Mouse (Mus musculus) forebrain, embryonic 10.5 days (tissue): ENCODE data around the gene Zfp865. TPM values are rescaled to one million over a fixed set of nuclear protein-coding genes. Genes with fewer than 3 reads are reported as not detected.
A peak's percentile ranks its signal among the peaks of the same experiment; 100 is the strongest.

Experiments used
- DNase-seq: peaks from one replicate; pipeline ENCODE4 v3.0.0-alpha.2; 2017; ENCODE audit warnings: low spot score; ENCODE audit errors: extremely low spot score
- H3K27ac ChIP-seq: fragments of 300-500 bp; sonication (generic); 2 replicates; pipeline ENCODE4 v1.5.1; 2016; ENCODE audit warnings: mild to moderate bottlenecking
- H3K27me3 ChIP-seq: fragments of 300-500 bp; sonication (generic); 2 replicates; pipeline ENCODE4 v1.6.1; 2016; ENCODE audit warnings: mild to moderate bottlenecking; ENCODE audit not compliant: poor library complexity, severe bottlenecking
- H3K36me3 ChIP-seq: fragments of 300-500 bp; sonication (generic); replicated peaks from 2 replicates; pipeline ENCODE4 v1.6.1; 2016; ENCODE audit warnings: mild to moderate bottlenecking, moderate library complexity
- H3K4me1 ChIP-seq: fragments of 300-500 bp; sonication (generic); 2 replicates; pipeline ENCODE4 v1.6.1; 2016
- H3K4me3 ChIP-seq: fragments of 300-500 bp; sonication (generic); 2 replicates; pipeline ENCODE4 v1.5.1; 2016; ENCODE audit warnings: mild to moderate bottlenecking, moderate library complexity
- H3K9me3 ChIP-seq: fragments of 300-500 bp; sonication (generic); 2 replicates; pipeline ENCODE4 v1.6.1; 2016; ENCODE audit warnings: mild to moderate bottlenecking, moderate library complexity
- WGBS: fragments of 180-500 bp; shearing (Covaris S2); methylation state at CpG from one replicate; pipeline ENCODE4 v1.1.7; 2016; 5-methylcytosine and 5-hydroxymethylcytosine counted together
- polyA plus RNA-seq: library from polyadenylated mRNA; unstranded; fragments of >200 nt; fragmentation: Nextera tagmentation; extraction: Ambion mirVana; gene quantifications from 2 replicates; pipeline ENCODE4 v1.2.1, GENCODE M21; 2016

The Zfp865 gene
- 5.1 and 5.7 TPM in 2 replicates for polyA plus RNA-seq

DNA sequence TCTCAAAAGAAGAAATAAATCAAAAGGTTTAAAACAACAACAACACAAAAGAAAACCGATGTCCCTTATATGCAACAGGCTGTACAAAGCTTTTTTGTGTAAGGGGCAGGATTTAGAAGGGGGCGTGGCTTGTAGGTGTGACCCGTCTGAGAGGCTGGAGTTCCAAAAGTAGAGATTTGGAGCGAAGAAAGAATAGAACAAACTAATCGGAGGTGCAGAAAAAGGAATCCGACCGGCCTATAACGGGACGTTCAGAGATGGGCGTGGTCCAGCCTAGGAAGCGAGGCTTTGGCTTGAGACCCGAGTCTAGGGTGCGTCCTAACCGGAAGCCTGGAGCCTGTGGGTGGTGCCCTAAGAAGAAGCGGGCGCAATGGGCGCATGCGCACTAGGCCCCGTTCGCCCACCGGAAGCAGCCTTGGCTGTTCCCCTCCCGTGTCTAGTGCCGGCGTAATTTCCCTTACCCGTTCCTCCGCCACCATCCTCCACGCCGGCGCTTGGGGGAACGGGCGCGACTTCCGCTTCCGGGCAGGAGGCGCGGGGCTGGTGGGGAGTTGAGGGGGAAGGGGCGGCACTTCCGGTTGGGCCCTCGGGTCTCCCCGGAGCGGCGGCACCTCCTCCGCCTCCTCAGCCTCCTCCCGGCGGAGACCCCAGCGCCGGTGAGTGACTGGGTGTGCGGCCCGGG is at the start of gene Zfp865, which contains the start of gene Ccdc106:
Gene Zfp865, plus strand, starts transcription at position 377 of the 682 bp plus-strand sequence.
Gene Ccdc106, plus strand, starts transcription at position 554 of the 682 bp plus-strand sequence.
- H3K9me3 ChIP-seq, result peaks cover 16% of the 10 kb centered on the region; the same call in 1 of the 2 replicates
- H3K4me3 ChIP-seq, result peak within 1 kb of the TSS; percentile 94
- whole genome bisulfite sequencing, result under 1% methylated on average over 47 of the region's 49 CpGs

DNA sequence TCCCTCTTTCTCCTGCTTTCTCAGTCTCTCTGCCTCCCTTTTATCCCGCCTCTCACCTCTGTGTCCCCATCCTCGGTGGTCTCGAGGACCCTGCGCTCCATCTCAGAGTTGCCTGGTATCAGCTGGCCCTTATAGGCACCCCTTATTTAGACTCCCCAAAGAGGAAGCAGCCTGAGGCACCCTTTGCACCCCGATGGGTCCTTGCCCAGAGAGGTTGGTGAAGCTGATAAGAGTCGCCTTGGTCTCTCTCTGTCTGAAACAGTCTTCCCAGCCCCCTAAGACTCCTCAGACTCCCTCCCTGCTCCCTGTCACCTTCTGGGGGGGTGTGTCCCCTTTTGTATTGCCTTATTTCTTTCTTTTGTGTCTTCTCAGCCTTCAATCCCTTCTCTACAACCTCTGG is 49.1 kb upstream of the Zfp865 start, which contains the start of gene Sbk3:
Gene Sbk3, minus strand, starts transcription at position 101 of the 400 bp plus-strand sequence.
- Histone ChIP-seq H3K9me3 (no peaks in the 10 kb centered on the region), H3K36me3 (no peaks in the 10 kb centered on the region), H3K4me3 (no peak within 1 kb of the TSS), H3K4me1 (peaks cover 17% of the 10 kb centered on the region), H3K27ac (0 out of 2 replicates have a peak within 1 kb of the TSS, but pooled peaks have one; percentile 37), H3K27me3 (no peaks in the 10 kb centered on the region)
- DNase-seq, result no peak
- 44% methylated on average over 6 of the region's 6 CpGs for WGBS

More for the DNA sequence above, at the start of gene Zfp865, which contains the start of gene Ccdc106:
- Histone ChIP-seq H3K4me1 (peaks cover 34% of the 10 kb centered on the region), H3K27me3 (no peaks in the 10 kb centered on the region), H3K27ac (peak within 1 kb of the TSS; percentile 98), H3K36me3 (peaks cover 52% of the 10 kb centered on the region)
- DNase-seq, result peak; percentile 99

DNA sequence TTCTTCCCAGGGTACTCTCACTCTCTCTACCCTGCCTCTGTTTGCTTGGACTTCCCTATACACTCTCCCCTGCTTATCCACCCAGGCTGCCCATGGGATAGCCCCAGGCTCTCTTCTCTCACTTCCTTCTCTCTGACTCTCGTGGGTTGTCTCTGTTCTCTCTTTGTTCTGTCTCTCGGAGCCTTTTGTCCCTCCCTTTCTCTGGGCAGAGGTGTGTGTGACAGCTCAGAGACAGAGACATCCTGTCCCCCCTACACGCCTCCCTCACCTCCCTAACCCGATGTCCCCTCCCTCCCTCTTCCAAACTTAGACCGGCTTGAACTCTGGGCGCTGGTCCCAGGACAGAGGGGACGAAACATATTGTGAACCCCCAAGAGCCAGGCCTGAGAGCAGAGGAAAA is 48.5 kb upstream of the Zfp865 start:
- 30% methylated on average over 7 of the region's 7 CpGs for WGBS
- 0 out of 2 replicates have a peak overlapping the region, but pooled peaks have one; percentile 1 for H3K27ac ChIP-seq

DNA sequence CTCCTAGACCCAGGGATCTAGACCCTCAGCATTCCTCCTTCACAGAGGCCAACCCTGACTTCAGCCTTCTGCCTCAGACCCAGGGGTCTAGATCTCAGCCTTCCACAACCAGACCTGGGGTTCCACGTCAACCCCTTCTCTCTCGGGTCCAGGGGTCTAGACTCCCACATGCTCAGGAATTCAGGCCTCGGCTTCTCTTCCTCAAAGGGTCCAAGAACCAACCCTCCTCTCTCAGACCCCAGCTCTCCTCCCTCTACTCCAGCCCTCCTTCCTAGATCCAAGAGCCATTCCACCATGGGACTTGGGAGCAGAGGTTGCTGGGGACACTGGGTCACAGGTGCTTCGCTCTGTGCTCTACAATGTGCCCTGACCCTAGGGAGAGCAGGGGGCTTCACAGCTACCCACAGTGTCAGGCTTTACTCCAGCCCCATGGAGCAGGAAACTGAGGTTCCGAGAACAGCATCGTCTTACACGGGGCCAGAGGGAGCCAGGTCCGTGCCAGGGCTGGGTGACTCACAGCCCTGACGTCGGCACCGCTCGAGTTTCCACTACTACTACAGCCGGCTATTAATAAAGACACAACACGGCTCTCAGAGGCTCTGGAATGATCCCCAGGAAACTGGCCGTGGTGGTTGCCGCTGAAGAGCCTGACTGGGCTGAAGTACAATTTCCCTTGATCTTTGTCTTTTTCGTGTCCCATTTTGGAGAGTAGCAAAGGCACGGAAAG is 47.7 kb upstream of the Zfp865 start:
- Histone ChIP-seq H3K27me3 (no peaks in the 10 kb centered on the region), H3K9me3 (peaks cover 3% of the 10 kb centered on the region; the same call in 1 of the 2 replicates), H3K4me3 (no peak overlapping the region), H3K4me1 (peaks cover 17% of the 10 kb centered on the region), H3K36me3 (no peaks in the 10 kb centered on the region), H3K27ac (0 out of 2 replicates have a peak overlapping the region, but pooled peaks have one; percentile 1)
- DNase-seq, result no peak
- 81% methylated on average over 18 of the region's 18 CpGs for WGBS

More for the DNA sequence above, 48.5 kb upstream of the Zfp865 start:
- DNase-seq, result no peak
- Histone ChIP-seq H3K36me3 (no peaks in the 10 kb centered on the region), H3K27me3 (no peaks in the 10 kb centered on the region), H3K4me1 (peaks cover 17% of the 10 kb centered on the region), H3K9me3 (no peaks in the 10 kb centered on the region), H3K4me3 (no peak overlapping the region)

DNA sequence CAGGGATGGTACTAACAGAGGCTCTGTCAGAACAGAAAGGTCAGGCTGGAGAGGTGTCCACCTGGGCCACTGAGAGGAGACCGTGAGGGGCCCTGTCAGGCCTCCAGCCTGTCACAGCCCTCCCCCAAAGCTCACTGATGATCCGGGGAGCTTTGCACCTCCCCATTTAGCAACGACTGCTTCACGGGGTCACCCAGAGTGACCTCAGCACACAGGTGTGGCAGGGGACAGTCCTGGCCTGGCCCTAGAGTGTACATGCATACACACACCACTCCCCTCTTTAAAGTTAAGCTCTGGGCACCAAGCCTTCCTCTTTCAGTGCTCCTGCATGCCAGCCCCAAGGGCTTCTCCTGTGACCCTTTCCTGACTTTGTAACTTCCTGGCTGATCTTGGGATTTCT is 44.7 kb upstream of the Zfp865 start:
- Histone ChIP-seq H3K27ac (no peak overlapping the region), H3K9me3 (peaks cover 3% of the 10 kb centered on the region; the same call in 1 of the 2 replicates), H3K27me3 (no peaks in the 10 kb centered on the region), H3K4me3 (no peak overlapping the region), H3K36me3 (no peaks in the 10 kb centered on the region), H3K4me1 (peaks cover 15% of the 10 kb centered on the region)
- DNase-seq, result no peak
- 65% methylated on average over 4 of the region's 4 CpGs for WGBS

DNA sequence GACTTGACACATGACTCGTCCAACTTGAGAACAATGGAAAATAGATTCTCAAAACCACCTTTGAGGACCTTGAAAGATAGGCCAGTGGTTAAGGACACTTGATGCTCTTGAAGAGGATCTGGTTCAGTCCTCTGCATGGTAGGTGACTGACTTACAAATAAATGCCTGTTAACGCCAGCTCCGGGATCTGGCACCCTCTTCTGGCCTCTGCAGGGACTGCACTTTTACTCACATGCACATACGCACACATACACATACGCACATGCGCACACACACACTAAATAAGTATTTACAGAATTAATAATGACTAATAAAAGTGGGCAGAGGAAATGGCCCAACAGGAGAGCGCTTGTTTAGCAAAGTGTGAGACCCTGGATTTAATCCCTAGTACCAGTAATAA is 43.3 kb upstream of the Zfp865 start:
- WGBS, result 92% methylated on average over 7 of the region's 7 CpGs
- H3K27ac ChIP-seq, result no peak overlapping the region
- H3K4me1 ChIP-seq, result peaks cover 2% of the 10 kb centered on the region; the same call in 1 of the 2 replicates
- DNase-seq, result no peak
- no peaks in the 10 kb centered on the region for H3K36me3 ChIP-seq
- no peaks in the 10 kb centered on the region for H3K27me3 ChIP-seq
- H3K4me3 ChIP-seq, result no peak overlapping the region
- peaks cover 3% of the 10 kb centered on the region; the same call in 1 of the 2 replicates for H3K9me3 ChIP-seq

DNA sequence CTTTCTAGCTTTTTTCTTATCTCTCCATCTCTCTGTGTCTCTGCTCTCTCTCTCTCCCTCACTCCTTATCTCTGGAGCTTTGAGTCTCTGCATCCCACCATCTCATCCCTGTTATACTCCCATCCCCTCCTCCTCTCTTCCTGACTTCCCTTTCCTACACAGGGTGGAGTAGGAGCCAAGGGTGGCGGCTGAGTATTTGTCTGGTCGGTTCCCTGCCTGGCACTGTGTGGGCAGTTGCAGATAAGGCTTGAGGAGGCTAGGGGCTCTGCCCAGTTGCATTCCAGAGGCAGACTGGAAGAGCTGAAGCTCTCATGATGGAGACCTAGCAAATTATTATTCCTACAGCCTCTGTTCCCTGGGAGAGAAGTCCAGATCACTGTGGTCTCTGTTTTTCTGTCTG is 31.9 kb upstream of the Zfp865 start:
- peaks cover 28% of the 10 kb centered on the region for H3K36me3 ChIP-seq
- H3K27ac ChIP-seq, result no peak overlapping the region
- no peak overlapping the region for H3K4me3 ChIP-seq
- H3K9me3 ChIP-seq, result peaks cover 18% of the 10 kb centered on the region
- H3K27me3 ChIP-seq, result peaks cover 18% of the 10 kb centered on the region
- peaks cover 3% of the 10 kb centered on the region; the same call in 1 of the 2 replicates for H3K4me1 ChIP-seq
- 64% methylated on average over 2 of the region's 2 CpGs for WGBS
- DNase-seq, result no peak

DNA sequence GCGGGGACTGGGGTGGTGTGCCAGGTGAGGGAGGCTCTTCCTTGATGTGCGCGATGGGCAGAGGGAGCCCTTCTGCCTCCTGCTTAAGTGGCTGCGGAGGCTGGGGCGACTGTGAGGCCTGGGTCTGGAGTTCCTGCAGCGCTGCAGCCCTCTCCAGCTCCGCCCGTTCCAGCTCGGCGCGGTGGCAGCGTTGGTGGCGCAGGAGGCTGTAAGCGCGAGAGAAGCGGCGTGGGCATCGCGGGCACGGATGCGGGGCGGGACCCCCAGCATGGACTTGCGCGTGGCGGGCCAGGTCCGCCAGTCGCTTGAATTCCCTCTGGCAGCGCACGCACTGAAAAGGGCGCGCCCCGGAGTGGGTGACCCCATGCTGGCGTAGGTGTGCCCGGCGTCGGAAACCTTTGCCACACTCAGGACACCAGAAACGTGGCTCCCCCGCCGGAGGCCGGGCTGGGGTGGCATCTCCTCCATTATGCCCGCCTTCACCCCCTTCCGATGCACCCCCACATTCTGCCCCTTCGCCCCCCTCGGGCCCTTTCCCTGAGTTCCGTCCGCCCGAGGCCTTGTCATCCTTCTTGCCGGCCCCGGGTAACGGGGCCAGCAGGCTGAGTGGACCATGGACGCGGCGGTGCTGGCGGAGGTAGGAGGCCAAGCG is 26.7 kb upstream of the Zfp865 start:
- 23% methylated on average over 55 of the region's 55 CpGs for WGBS
- Histone ChIP-seq H3K4me1 (peaks cover 38% of the 10 kb centered on the region), H3K4me3 (peak overlapping the region; percentile 82), H3K36me3 (peaks cover 43% of the 10 kb centered on the region), H3K27ac (0 out of 2 replicates have a peak overlapping the region, but pooled peaks have one; percentile 17), H3K9me3 (peaks cover 35% of the 10 kb centered on the region), H3K27me3 (peaks cover 36% of the 10 kb centered on the region)
- DNase-seq, result no peak

DNA sequence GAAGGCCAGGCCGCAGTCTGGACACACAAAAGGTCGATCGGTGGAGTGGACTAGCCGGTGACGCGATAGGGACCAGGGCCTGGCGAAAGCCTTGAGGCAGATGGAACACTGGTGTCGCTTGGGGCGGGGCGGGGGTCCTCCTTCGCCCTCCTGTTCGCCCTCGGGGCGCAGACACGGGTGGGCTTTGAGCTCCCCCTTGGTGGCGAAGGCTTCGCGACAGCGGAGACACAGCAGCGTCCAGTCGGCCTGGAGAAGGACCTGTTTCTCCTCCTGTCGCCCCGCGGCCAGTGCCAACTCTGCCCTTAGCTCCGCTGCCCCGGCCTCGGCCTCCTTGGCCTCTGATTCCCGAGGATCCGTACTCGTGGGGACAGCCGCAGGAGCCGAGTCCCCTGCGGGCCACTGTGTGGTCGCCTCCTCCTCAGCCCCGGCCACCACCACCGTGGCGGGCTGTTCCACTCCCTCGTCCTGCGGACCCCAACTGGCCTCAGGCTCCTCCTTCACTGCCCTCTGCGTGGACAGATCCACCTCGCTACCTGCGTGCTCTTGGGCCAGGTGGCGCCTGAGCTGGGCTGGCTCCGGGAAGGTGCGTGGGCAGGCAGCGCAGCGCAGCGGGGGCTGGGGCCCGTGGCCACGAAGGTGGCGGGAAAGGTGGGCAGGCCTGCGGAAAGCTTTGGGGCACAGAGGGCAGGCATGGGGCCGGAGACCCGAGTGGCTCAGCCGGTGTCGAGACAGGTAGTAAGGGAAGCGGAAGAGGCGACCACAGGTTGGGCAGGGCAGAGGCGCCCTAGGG is 26.0 kb upstream of the Zfp865 start:
- DNase-seq, result no peak
- Histone ChIP-seq H3K27ac (no peak overlapping the region), H3K9me3 (peaks cover 35% of the 10 kb centered on the region), H3K4me1 (peaks cover 38% of the 10 kb centered on the region), H3K36me3 (peaks cover 43% of the 10 kb centered on the region), H3K4me3 (peak overlapping the region; percentile 82), H3K27me3 (peaks cover 36% of the 10 kb centered on the region)
- 50% methylated on average over 59 of the region's 59 CpGs for WGBS

DNA sequence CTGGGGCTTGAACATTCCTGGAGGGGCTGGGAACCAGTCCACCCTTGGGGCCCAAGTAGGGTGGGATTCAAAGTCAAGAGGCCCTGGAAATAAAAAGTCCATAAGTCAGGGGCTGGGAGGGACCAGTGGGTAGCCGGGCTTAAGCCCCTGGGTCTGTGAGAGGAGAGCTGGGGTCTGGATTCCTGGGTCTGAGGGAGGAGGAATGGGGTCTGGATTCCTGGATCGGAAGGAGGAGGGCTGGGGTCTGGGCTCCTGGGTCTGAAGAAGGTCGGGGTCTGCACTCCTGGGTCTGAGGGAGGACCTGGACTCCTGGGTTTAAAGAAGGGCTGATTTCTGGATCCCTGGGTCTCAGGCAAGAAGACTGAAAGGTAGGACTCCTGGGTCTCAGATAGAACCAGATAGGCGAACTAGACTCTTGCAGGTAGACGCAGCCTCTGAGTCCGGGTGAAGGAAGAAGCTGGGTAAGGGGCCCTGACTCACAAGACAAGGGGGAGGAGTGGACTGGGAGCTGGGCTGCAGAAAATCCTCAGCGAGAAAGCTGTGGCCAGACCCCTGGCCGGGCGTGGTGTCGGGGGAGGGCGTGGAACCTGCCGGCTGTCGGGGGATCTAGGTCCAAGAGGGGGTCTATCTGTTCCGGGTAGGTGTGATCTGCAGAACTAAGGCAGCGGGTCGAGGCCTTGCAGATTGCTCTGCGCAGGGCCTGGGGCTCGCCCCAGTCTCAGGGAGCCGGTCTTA is 24.7 kb upstream of the Zfp865 start:
- Histone ChIP-seq H3K4me3 (peak overlapping the region; percentile 82), H3K9me3 (peaks cover 35% of the 10 kb centered on the region), H3K36me3 (peaks cover 42% of the 10 kb centered on the region), H3K27me3 (peaks cover 36% of the 10 kb centered on the region), H3K4me1 (peaks cover 38% of the 10 kb centered on the region), H3K27ac (peak overlapping the region; percentile 90)
- DNase-seq, result no peak
- 7% methylated on average over 19 of the region's 19 CpGs for WGBS
